Comparison of ENCODE assay signal across 10 mouse cellular contexts in genomic region chr1:40874456-40875375, GRCm38 (mm10).
A peak's percentile ranks its signal among the peaks of the same experiment; 100 is the strongest.
DNase-seq lines count a peak whose midpoint lies in the region; ATAC-seq and TF ChIP-seq lines count a peak whose summit lies in the region.
"Had no signal": no experiment of that assay in that cellular context is flagged by ENCODE, and none has a peak within 500 bp of the region (broad histone marks: within the 10 kb centered on the region; RNA-seq: fewer than 3 reads in every experiment).

No protein-coding gene starts in this region.

- no peak overlapping the region for H3K27ac ChIP-seq in embryonic facial prominence, embryonic 11.5 days (replicated peaks; ENCODE audit: low read depth, low read length)
- no peak overlapping the region for H3K27ac ChIP-seq in embryonic facial prominence, embryonic 10.5 days (replicated peaks)
- H3K27ac ChIP-seq in lung, embryonic 15.5 days, result no peak overlapping the region
- peak overlapping the region; percentile 20; the same call in 1 of the 2 replicates for H3K27ac ChIP-seq in heart, embryonic 12.5 days (ENCODE audit: poor library complexity, severe bottlenecking)
- no peak overlapping the region for H3K27ac ChIP-seq in stomach, embryonic 14.5 days (ENCODE audit: low read length)
- H3K27ac ChIP-seq: liver, embryonic 15.5 days; neural tube, embryonic 12.5 days had no signal

- ATAC-seq in embryonic facial prominence, embryonic 11.5 days (replicated peaks; ENCODE audit: insufficient number of reproducible peaks, low FRiP score, low TSS enrichment, low read depth), result 0 out of 2 replicates have a peak, but pooled peaks have one; percentile 39
- peak; percentile 28; the same call in 1 of the 2 replicates for ATAC-seq in lung, embryonic 15.5 days (ENCODE audit: borderline replicate concordance, extremely low read depth, low FRiP score, low TSS enrichment)
- no peak for ATAC-seq in heart, embryonic 12.5 days (ENCODE audit: insufficient number of reproducible peaks, low FRiP score)
- ATAC-seq in stomach, embryonic 14.5 days (ENCODE audit: insufficient number of reproducible peaks, insufficient read depth, low FRiP score, low read depth), result no peak

- WGBS in embryonic facial prominence, embryonic 11.5 days, result 78% methylated on average over 26 of the region's 26 CpGs
- WGBS in embryonic facial prominence, embryonic 10.5 days, result 84% methylated on average over 26 of the region's 26 CpGs
- 59% methylated on average over 26 of the region's 26 CpGs for WGBS in lung, embryonic 15.5 days
- WGBS in lung, adult 2 months, result 60% methylated on average over 26 of the region's 26 CpGs
- 67% methylated on average over 26 of the region's 26 CpGs for WGBS in heart, embryonic 12.5 days
- 66% methylated on average over 26 of the region's 26 CpGs for WGBS in stomach, embryonic 14.5 days

- no peaks in the 10 kb centered on the region for H3K36me3 ChIP-seq in embryonic facial prominence, embryonic 11.5 days (replicated peaks; ENCODE audit: control insufficient read depth, insufficient read depth, low read depth, low read length)
- no peaks in the 10 kb centered on the region for H3K36me3 ChIP-seq in embryonic facial prominence, embryonic 10.5 days (replicated peaks)
- no peaks in the 10 kb centered on the region for H3K36me3 ChIP-seq in lung, embryonic 15.5 days
- no peaks in the 10 kb centered on the region for H3K36me3 ChIP-seq in heart, embryonic 12.5 days
- no peaks in the 10 kb centered on the region for H3K36me3 ChIP-seq in stomach, embryonic 14.5 days (ENCODE audit: control insufficient read depth, insufficient read depth, low read length)
- H3K36me3 ChIP-seq: liver, embryonic 15.5 days; neural tube, embryonic 12.5 days had no signal

- H3K9me3 ChIP-seq in embryonic facial prominence, embryonic 11.5 days (replicated peaks; ENCODE audit: control insufficient read depth, low read length), result no peaks in the 10 kb centered on the region
- no peaks in the 10 kb centered on the region for H3K9me3 ChIP-seq in embryonic facial prominence, embryonic 10.5 days
- no peaks in the 10 kb centered on the region for H3K9me3 ChIP-seq in lung, embryonic 15.5 days
- no peaks in the 10 kb centered on the region for H3K9me3 ChIP-seq in heart, embryonic 12.5 days (replicated peaks)
- H3K9me3 ChIP-seq in stomach, embryonic 14.5 days (ENCODE audit: control insufficient read depth, low read depth, low read length), result no peaks in the 10 kb centered on the region
- H3K9me3 ChIP-seq: liver, embryonic 15.5 days; neural tube, embryonic 12.5 days had no signal

- no peak overlapping the region for H3K4me3 ChIP-seq in embryonic facial prominence, embryonic 11.5 days (ENCODE audit: low read depth, low read length)
- no peak overlapping the region for H3K4me3 ChIP-seq in embryonic facial prominence, embryonic 10.5 days
- 0 out of 2 replicates have a peak overlapping the region, but pooled peaks have one; percentile 7 for H3K4me3 ChIP-seq in lung, embryonic 15.5 days
- H3K4me3 ChIP-seq in lung, adult 2 months (replicated peaks; ENCODE audit: extremely low read depth, low read depth, low read length), result no peak overlapping the region
- peak overlapping the region; percentile 5; the same call in 1 of the 2 replicates for H3K4me3 ChIP-seq in heart, embryonic 12.5 days
- H3K4me3 ChIP-seq in stomach, embryonic 14.5 days (ENCODE audit: low read depth, low read length), result no peak overlapping the region
- H3K4me3 ChIP-seq: liver, embryonic 15.5 days; neural tube, embryonic 12.5 days had no signal

- no peak for DNase-seq in embryonic facial prominence, embryonic 11.5 days (ENCODE audit: low spot score)
- DNase-seq in embryonic facial prominence, embryonic 10.5 days (ENCODE audit: low spot score), result no peak
- no peak for DNase-seq in lung, adult 2 months
- no peak for DNase-seq in right cerebral cortex, postnatal 25 days
- no peak for DNase-seq in c-Kit-positive CD71-positive TER-119-positive erythroid progenitor cells, embryonic 14.5 days (ENCODE audit: low spot score)

- no peak for TF ChIP-seq POLR2A in lung, adult 2 months (IDR thresholded peaks at IDR 0.05; ENCODE audit: borderline replicate concordance, extremely low read depth, low read depth, low read length)

- H3K9ac ChIP-seq in embryonic facial prominence, embryonic 11.5 days (replicated peaks; ENCODE audit: low read length), result no peak overlapping the region
- H3K9ac ChIP-seq in lung, embryonic 15.5 days, result no peak overlapping the region
- no peak overlapping the region for H3K9ac ChIP-seq in heart, embryonic 12.5 days
- H3K9ac ChIP-seq in stomach, embryonic 14.5 days (replicated peaks; ENCODE audit: low read depth, low read length), result no peak overlapping the region
- H3K9ac ChIP-seq: liver, embryonic 15.5 days; neural tube, embryonic 12.5 days had no signal

- no peak overlapping the region for H3K4me2 ChIP-seq in embryonic facial prominence, embryonic 11.5 days (ENCODE audit: low read depth, low read length)
- peak overlapping the region; percentile 51 for H3K4me2 ChIP-seq in lung, embryonic 15.5 days
- H3K4me2 ChIP-seq in heart, embryonic 12.5 days, result peak overlapping the region; percentile 55
- H3K4me2 ChIP-seq in stomach, embryonic 14.5 days (replicated peaks; ENCODE audit: low read depth, low read length), result peak overlapping the region; percentile 30; the same call in 1 of the 2 replicates
- H3K4me2 ChIP-seq: liver, embryonic 15.5 days; neural tube, embryonic 12.5 days had no signal

- TF ChIP-seq CTCF in lung, adult 2 months (IDR thresholded peaks at IDR 0.05; ENCODE audit: insufficient read depth, low read length), result no peak

- H3K27me3 ChIP-seq in embryonic facial prominence, embryonic 11.5 days (ENCODE audit: control insufficient read depth, insufficient read depth, low read length), result no peaks in the 10 kb centered on the region
- H3K27me3 ChIP-seq in embryonic facial prominence, embryonic 10.5 days (replicated peaks; ENCODE audit: low read depth, poor library complexity, severe bottlenecking), result 0 out of 2 replicates have a peak, but pooled peaks cover 5% of the 10 kb centered on the region
- H3K27me3 ChIP-seq in lung, embryonic 15.5 days, result 0 out of 2 replicates have a peak, but pooled peaks cover 3% of the 10 kb centered on the region
- no peaks in the 10 kb centered on the region for H3K27me3 ChIP-seq in heart, embryonic 12.5 days (replicated peaks)
- H3K27me3 ChIP-seq in stomach, embryonic 14.5 days (ENCODE audit: control insufficient read depth, insufficient read depth, low read length), result no peaks in the 10 kb centered on the region
- H3K27me3 ChIP-seq: liver, embryonic 15.5 days; neural tube, embryonic 12.5 days had no signal

- no peaks in the 10 kb centered on the region; the same call in 1 of the 2 replicates for H3K4me1 ChIP-seq in embryonic facial prominence, embryonic 11.5 days (ENCODE audit: control insufficient read depth, insufficient read depth, low read length)
- peaks cover 23% of the 10 kb centered on the region for H3K4me1 ChIP-seq in embryonic facial prominence, embryonic 10.5 days
- H3K4me1 ChIP-seq in lung, embryonic 15.5 days, result peaks cover 7% of the 10 kb centered on the region; the same call in 1 of the 2 replicates
- no peaks in the 10 kb centered on the region for H3K4me1 ChIP-seq in lung, adult 2 months (ENCODE audit: control insufficient read depth, insufficient read depth, low read length)
- peaks cover 9% of the 10 kb centered on the region; the same call in 1 of the 2 replicates for H3K4me1 ChIP-seq in heart, embryonic 12.5 days (replicated peaks)
- H3K4me1 ChIP-seq in stomach, embryonic 14.5 days (ENCODE audit: control insufficient read depth, insufficient read depth, low read length), result no peaks in the 10 kb centered on the region; the same call in 1 of the 2 replicates
- H3K4me1 ChIP-seq: liver, embryonic 15.5 days; neural tube, embryonic 12.5 days had no signal

Comparison
In these comparisons a context has a peak if more than half of its experiments do, and no peak if none do; other contexts are left out.
1. H3K4me3 ChIP-seq: peak in lung, embryonic 15.5 days (single experiment) and heart, embryonic 12.5 days (single experiment); none in embryonic facial prominence, embryonic 11.5 days (single experiment), embryonic facial prominence, embryonic 10.5 days (single experiment), lung, adult 2 months (single experiment) and stomach, embryonic 14.5 days (single experiment).
2. ATAC-seq: peak in embryonic facial prominence, embryonic 11.5 days (single experiment) and lung, embryonic 15.5 days (single experiment); none in heart, embryonic 12.5 days (single experiment) and stomach, embryonic 14.5 days (single experiment).